11 mouse cellular contexts compared by ENCODE assay signal in genomic region chr6:38627486-38627885, GRCm38 (mm10). TPM values are rescaled to one million over a fixed set of nuclear protein-coding genes. Genes with fewer than 3 reads are reported as not detected.
"Had no signal": no experiment of that assay in that cellular context is flagged by ENCODE, and none has a peak within 500 bp of the region (broad histone marks: within the 10 kb centered on the region; RNA-seq: fewer than 3 reads in every experiment).

No protein-coding gene starts in this region.

- H3K9me3 ChIP-seq: liver, embryonic 15.5 days; midbrain, embryonic 13.5 days; neural tube, embryonic 12.5 days had no signal

- DNase-seq: lung, embryonic 14.5 days; lung, postnatal 10 days; retina, postnatal 1 day; right cerebral cortex, postnatal 14 days had no signal

- H3K4me3 ChIP-seq: layer of hippocampus, adult 2 months; liver, embryonic 15.5 days; midbrain, embryonic 13.5 days; myocyte; neural tube, embryonic 12.5 days had no signal

- H3K4me1 ChIP-seq: midbrain, embryonic 13.5 days; neural tube, embryonic 12.5 days had no signal

- H3K27ac ChIP-seq: layer of hippocampus, adult 2 months; liver, embryonic 15.5 days; midbrain, embryonic 13.5 days; neural tube, embryonic 12.5 days had no signal

- H3K9ac ChIP-seq: liver, embryonic 15.5 days; lung, embryonic 14.5 days; midbrain, embryonic 13.5 days; neural tube, embryonic 12.5 days had no signal

- H3K27me3 ChIP-seq: liver, embryonic 15.5 days; midbrain, embryonic 13.5 days; neural tube, embryonic 12.5 days had no signal

RNA-seq across cellular contexts. Expression of gene Klrg2, which starts 9.6 kb away (rescaled TPM):
- total RNA-seq: megakaryocyte-erythroid progenitor cell, adult 5-6 weeks had no signal
- polyA plus RNA-seq: inflammation-experienced regulatory T-cells, adult 6 months had no signal

RNA-seq across cellular contexts. Expression of gene Clec2l, which starts 35.4 kb away (rescaled TPM):
- total RNA-seq: megakaryocyte-erythroid progenitor cell, adult 5-6 weeks had no signal
